Mouse (Mus musculus) macrophage (primary cell): ENCODE results near the gene 1500011B03Rik. TPM values are rescaled to one million over a fixed set of nuclear protein-coding genes. Genes with fewer than 3 reads are reported as not detected.
A peak's percentile ranks its signal among the peaks of the same experiment; 100 is the strongest.

Experiments
- H3K27ac ChIP-seq: fragments of 350-480 bp; formaldehyde crosslinking; 2 replicates; pipeline ENCODE4 v1.9.0; 2021
- H3K36me3 ChIP-seq: fragments of 350-480 bp; formaldehyde crosslinking; 2 replicates; pipeline ENCODE4 v1.9.0; 2021; ENCODE audit errors: inconsistent target
- H3K4me3 ChIP-seq: fragments of 350-480 bp; formaldehyde crosslinking; 2 replicates; pipeline ENCODE4 v1.9.0; 2021; ENCODE audit errors: inconsistent target
- H3K79me2 ChIP-seq: fragments of 350-480 bp; formaldehyde crosslinking; 2 replicates; pipeline ENCODE4 v1.9.0; 2021; ENCODE audit errors: inconsistent target
- WGBS: methylation state at CpG from one replicate; pipeline ENCODE4 v1.1.7; 2026; ENCODE audit warnings: inconsistent platforms; ENCODE audit not compliant: missing documents; 5-methylcytosine and 5-hydroxymethylcytosine counted together
- polyA plus RNA-seq: library from polyadenylated mRNA; stranded (reverse); fragments of 250-400 nt; gene quantifications from 3 replicates; pipeline ENCODE4 v1.2.4, GENCODE M21; 2018; ENCODE audit warnings: inconsistent platforms

1500011B03Rik gene
- polyA plus RNA-seq, 1 experiment from 2014 or later = 26.6 TPM

DNA sequence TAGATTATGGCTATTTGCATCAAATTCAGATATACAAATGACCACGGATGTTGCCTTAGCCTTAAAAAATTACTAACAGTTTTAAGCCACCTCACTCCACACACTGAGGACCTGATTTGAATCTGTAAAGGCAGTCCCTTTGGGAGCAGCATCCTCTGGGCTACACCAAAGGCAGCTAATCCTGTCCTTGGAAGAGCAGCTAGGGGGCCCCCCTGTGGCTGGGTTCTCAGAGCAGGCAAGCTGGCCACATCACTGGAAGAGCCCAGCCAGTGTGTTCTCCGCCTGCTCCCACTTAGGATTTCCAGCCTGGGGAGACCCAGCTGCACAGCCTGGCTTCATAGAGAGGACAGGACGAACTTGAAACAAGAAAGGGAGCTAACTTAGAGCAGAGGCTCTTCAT lies 18.3 kb downstream of the 1500011B03Rik start:
- 68% methylated on average over 3 of the region's 3 CpGs for WGBS
- H3K27ac ChIP-seq = peak overlapping the region; percentile 70

GRCm38 (mm10) chr5:114804335-114804734 lies 18.9 kb downstream of the 1500011B03Rik start:
- Histone ChIP-seq H3K36me3 (peaks cover 59% of the 10 kb centered on the region), H3K79me2 (peaks cover 3% of the 10 kb centered on the region; the same call in 1 of the 2 replicates), H3K27ac (no peak overlapping the region), H3K4me3 (no peak overlapping the region)
- 91% methylated on average over 8 of the region's 13 CpGs for WGBS

More for the DNA sequence above, 18.3 kb downstream of the 1500011B03Rik start:
- peaks cover 53% of the 10 kb centered on the region for H3K36me3 ChIP-seq
- peaks cover 9% of the 10 kb centered on the region; the same call in 1 of the 2 replicates for H3K79me2 ChIP-seq
- H3K4me3 ChIP-seq = no peak overlapping the region

GRCm38 (mm10) chr5:114803231-114803630 lies 20.0 kb downstream of the 1500011B03Rik start:
- no peak overlapping the region for H3K27ac ChIP-seq
- no peak overlapping the region for H3K4me3 ChIP-seq
- H3K36me3 ChIP-seq = peaks cover 61% of the 10 kb centered on the region
- no peaks in the 10 kb centered on the region; the same call in 1 of the 2 replicates for H3K79me2 ChIP-seq
- WGBS = 89% methylated on average over 13 of the region's 13 CpGs

- H3K79me2 ChIP-seq = no peaks in the 10 kb centered on the region; the same call in 1 of the 2 replicates
- H3K36me3 ChIP-seq = peaks cover 71% of the 10 kb centered on the region
- WGBS = 100% methylated on average over 6 of the region's 6 CpGs
- H3K27ac ChIP-seq = no peak overlapping the region
- no peak overlapping the region for H3K4me3 ChIP-seq
Observed at GRCm38 (mm10) chr5:114801841-114802240, 21.4 kb downstream of the 1500011B03Rik start.

DNA sequence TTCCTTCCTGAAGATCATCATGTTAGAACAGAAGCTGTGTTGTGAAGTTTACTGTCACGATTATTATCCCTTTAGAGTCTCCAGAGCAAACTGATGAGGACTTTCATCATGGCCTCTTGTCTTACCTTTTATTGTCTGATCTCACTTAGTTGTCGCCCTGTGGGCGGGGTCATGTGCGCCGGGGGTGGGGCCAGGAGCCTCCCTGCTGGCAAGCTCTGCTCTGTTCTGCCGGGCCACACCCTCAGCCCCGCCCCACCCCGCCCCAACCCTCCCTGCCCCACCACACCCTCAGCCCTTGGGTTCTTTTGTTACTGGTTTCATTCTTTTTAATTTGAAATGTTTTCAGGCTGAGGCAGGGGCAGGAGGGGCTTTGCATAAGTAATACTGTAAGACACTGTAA lies 22.2 kb downstream of the 1500011B03Rik start:
- Histone ChIP-seq H3K4me3 (no peak overlapping the region), H3K36me3 (peaks cover 76% of the 10 kb centered on the region), H3K79me2 (peaks cover 4% of the 10 kb centered on the region; the same call in 1 of the 2 replicates), H3K27ac (no peak overlapping the region)
- WGBS = 44% methylated on average over 7 of the region's 8 CpGs

DNA sequence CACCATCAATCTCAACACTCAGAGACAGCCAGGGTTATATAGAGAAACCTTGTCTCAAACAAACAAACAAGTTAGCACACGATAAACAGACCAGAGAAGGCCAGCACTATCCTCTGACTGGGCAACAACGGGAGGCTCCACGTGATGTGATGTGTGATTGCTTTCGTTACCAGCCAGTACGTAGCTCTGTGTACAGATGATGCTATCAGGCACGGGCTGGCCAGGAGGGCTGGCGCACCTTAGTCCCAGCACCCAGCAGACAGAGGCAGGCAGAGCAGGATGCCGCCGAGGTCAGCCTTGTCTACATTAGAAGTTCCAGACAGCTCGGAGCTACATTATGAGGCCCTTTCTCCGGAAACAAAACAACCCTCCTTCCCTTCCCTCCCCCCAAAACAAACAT lies 23.4 kb downstream of the 1500011B03Rik start:
- H3K27ac ChIP-seq = no peak overlapping the region
- no peak overlapping the region for H3K4me3 ChIP-seq
- peaks cover 88% of the 10 kb centered on the region for H3K36me3 ChIP-seq
- peaks cover 7% of the 10 kb centered on the region; the same call in 1 of the 2 replicates for H3K79me2 ChIP-seq
- 92% methylated on average over 9 of the region's 11 CpGs for WGBS

DNA sequence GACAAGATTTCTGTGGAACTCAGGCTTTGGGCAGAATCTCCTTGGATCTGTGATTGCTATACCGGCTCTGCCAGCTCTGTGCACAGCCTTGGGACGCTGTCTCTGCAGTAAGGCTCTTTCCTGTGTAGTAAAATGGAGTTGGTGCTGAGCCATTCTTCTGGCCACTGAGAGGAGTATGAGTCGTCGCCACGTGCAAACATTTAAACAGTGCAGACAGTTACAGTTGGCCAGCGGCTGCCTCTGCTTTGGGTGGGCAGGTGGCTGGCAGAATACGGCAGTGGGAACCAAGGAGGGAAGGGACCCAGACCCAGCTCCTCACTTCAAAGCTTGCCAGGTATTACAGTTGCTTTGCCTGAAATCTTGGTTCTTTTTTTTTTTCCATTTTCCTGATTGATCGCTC lies 26.0 kb downstream of the 1500011B03Rik start:
- H3K79me2 ChIP-seq = peaks cover 28% of the 10 kb centered on the region; the same call in 1 of the 2 replicates
- no peak overlapping the region for H3K4me3 ChIP-seq
- whole genome bisulfite sequencing = 97% methylated on average over 8 of the region's 8 CpGs
- peaks cover 89% of the 10 kb centered on the region for H3K36me3 ChIP-seq
- H3K27ac ChIP-seq = no peak overlapping the region

- WGBS = 94% methylated on average over 29 of the region's 40 CpGs
- H3K4me3 ChIP-seq = no peak overlapping the region
- H3K27ac ChIP-seq = no peak overlapping the region
- peaks cover 36% of the 10 kb centered on the region; the same call in 1 of the 2 replicates for H3K79me2 ChIP-seq
- H3K36me3 ChIP-seq = peaks cover 90% of the 10 kb centered on the region
Observed at GRCm38 (mm10) chr5:114796299-114797012, 26.8 kb downstream of the 1500011B03Rik start.

- 96% methylated on average over 9 of the region's 9 CpGs for WGBS
- Histone ChIP-seq H3K36me3 (peaks cover 93% of the 10 kb centered on the region), H3K79me2 (peaks cover 44% of the 10 kb centered on the region; the same call in 1 of the 2 replicates), H3K4me3 (no peak overlapping the region), H3K27ac (no peak overlapping the region)
Observed at GRCm38 (mm10) chr5:114795653-114796052, 27.6 kb downstream of the 1500011B03Rik start.

DNA sequence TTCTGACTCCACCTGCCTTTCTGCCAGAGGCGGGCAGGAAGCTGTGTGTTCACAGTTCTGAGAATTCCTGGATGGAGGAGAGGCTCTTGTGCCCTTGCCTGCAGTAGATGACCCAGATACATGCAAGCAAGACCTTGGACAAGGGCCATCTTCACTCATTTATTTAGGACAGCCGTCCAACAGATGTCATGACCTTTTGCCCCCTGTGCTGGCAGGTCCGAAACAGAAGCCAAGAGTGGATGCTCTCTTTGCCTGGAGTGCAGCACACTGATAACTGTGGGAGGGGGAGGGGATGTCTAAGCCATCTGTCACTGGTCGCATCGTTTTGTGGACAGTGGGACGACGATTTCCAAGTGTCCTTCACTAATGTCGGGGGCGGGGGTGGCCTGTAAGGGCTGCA lies 28.0 kb downstream of the 1500011B03Rik start:
- Histone ChIP-seq H3K27ac (no peak overlapping the region), H3K36me3 (peaks cover 94% of the 10 kb centered on the region), H3K79me2 (peaks cover 48% of the 10 kb centered on the region; the same call in 1 of the 2 replicates), H3K4me3 (no peak overlapping the region)
- WGBS = 86% methylated on average over 9 of the region's 9 CpGs

GRCm38 (mm10) chr5:114794609-114795008 lies 28.7 kb downstream of the 1500011B03Rik start:
- H3K27ac ChIP-seq = no peak overlapping the region
- peaks cover 95% of the 10 kb centered on the region for H3K36me3 ChIP-seq
- 98% methylated on average over 4 of the region's 4 CpGs for whole genome bisulfite sequencing
- peaks cover 54% of the 10 kb centered on the region for H3K79me2 ChIP-seq
- H3K4me3 ChIP-seq = no peak overlapping the region

DNA sequence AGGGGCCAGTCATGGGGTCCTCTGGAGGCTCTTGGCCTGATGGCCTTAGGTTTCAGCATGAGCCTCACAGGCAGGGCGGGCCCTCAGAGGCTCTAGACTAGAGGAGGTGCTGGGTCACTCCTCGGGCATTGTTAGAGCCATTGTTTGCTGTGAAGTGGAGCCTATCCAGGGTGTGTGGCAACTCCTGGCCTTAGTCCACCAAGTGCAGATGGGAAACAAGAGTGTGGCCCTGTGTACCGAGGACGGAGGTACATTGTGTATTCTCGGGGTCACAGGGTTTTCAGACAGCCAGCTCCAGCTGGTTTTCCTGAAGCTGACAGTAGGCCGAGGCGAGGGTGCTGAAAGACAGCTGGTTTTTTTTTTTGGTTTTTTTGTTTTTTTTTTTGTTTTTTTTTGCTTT lies 30.0 kb downstream of the 1500011B03Rik start:
- Histone ChIP-seq H3K79me2 (peaks cover 67% of the 10 kb centered on the region), H3K27ac (no peak overlapping the region), H3K36me3 (peaks cover 96% of the 10 kb centered on the region), H3K4me3 (no peak overlapping the region)
- 91% methylated on average over 7 of the region's 7 CpGs for WGBS

GRCm38 (mm10) chr5:114785196-114785595 lies 38.1 kb downstream of the 1500011B03Rik start:
- Histone ChIP-seq H3K27ac (peak overlapping the region; percentile 77), H3K79me2 (peaks cover 97% of the 10 kb centered on the region), H3K4me3 (no peak overlapping the region), H3K36me3 (peaks cover 41% of the 10 kb centered on the region)
- 27% methylated on average over 4 of the region's 5 CpGs for WGBS

GRCm38 (mm10) chr5:114784622-114785165 lies 38.6 kb downstream of the 1500011B03Rik start:
- WGBS = 0% methylated on average over 14 of the region's 16 CpGs
- Histone ChIP-seq H3K79me2 (peaks cover 97% of the 10 kb centered on the region), H3K36me3 (peaks cover 36% of the 10 kb centered on the region), H3K4me3 (no peak overlapping the region), H3K27ac (peak overlapping the region; percentile 77)
